Mouse (Mus musculus): ENCODE results near the gene Rnf7. TPM values are rescaled to one million over a fixed set of nuclear protein-coding genes. Genes with fewer than 3 reads are reported as not detected.

The Rnf7 gene
- polyA plus RNA-seq, 1 experiment from 2014 or later: 221 TPM

DNA sequence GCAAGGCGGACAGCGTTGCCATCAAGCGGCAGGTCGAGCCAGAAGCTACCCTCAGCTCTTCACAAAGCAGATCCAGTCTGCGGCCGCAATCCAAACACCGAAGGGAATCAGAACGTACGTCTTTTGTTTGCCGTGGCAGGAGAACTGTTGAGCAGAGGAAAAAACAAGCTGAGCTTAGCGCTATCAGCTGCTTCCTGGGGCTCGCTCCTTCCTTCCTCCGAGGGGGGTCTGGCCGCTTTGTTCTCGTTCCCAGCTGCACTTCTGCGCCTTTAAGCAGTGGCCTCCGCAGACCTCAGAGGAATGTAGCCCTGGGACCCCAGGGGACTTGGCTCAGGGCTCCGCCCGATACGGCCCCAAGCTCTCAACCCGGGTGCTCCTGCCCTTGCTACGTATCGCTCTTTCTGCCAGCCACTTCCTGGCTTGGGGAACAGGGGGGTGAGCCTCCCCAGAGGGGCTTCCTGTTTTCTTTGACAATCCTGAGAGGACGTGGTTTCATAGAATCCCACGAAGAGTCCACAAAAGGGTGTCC is 40.6 kb downstream of the Rnf7 start:
- H3K36me3 ChIP-seq: no peaks in the 10 kb centered on the region
- H3K27ac ChIP-seq (replicated peaks): peak overlapping the region; percentile 82
- H3K9me3 ChIP-seq (replicated peaks): no peaks in the 10 kb centered on the region
- peaks cover 31% of the 10 kb centered on the region for H3K4me1 ChIP-seq
- peak; percentile 68 for ATAC-seq (ENCODE audit: low FRiP score)
- H3K9ac ChIP-seq (replicated peaks): peak overlapping the region; percentile 60
- peak overlapping the region; percentile 81 for H3K4me2 ChIP-seq
- under 1% methylated on average over 24 of the region's 25 CpGs for WGBS
- no peaks in the 10 kb centered on the region; the same call in 1 of the 2 replicates for H3K27me3 ChIP-seq (replicated peaks)
- H3K4me3 ChIP-seq (replicated peaks): peak overlapping the region; percentile 41

DNA sequence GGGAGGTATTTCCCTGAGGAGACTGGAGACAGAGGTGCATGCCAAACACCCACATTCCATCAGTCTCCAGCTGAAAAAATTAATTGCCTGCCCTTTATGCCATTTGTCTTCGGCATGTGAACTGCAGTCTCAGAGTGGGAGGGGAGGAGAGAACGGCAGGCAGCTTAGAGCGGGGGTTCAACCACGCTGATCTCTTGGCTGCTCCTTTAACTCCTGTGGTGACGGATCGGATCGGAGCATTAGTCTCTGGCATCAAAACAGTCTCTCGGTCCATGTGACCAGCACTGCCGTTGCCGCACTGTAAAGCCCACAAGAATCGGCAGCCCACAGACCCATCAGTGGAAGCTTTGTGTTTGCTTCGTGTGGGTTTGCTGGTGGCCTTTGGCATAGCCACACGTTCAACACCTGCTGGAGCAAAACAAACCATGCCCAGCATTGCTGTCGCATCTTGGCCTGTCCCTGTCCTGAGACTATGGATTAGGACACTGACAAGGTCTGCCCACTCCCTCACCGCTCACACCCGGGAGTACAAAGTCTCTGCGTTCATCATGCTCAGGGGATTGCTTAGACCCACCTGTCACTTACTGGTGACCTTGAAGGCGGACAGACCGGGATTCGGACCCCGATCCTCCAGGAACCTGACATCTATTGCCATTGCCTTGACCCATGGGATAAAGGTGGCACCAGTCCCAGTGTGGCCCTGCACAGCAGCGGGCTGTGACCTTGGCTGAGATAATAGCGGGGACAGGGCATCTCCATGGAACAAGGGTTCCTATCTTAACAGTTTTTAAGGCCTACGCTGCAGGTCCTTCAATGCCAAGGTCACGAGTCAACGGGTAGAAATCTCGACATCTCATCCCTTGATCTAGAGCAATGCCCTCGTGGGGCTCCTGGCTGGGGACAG is 41.3 kb downstream of the Rnf7 start:
- H3K27ac ChIP-seq (replicated peaks): peak overlapping the region; percentile 82
- peak overlapping the region; percentile 60 for H3K9ac ChIP-seq (replicated peaks)
- H3K4me2 ChIP-seq: peak overlapping the region; percentile 81
- ATAC-seq (ENCODE audit: low FRiP score): peak; percentile 39
- WGBS: 10% methylated on average over 28 of the region's 28 CpGs
- H3K36me3 ChIP-seq: no peaks in the 10 kb centered on the region
- H3K4me1 ChIP-seq: peaks cover 31% of the 10 kb centered on the region
- no peaks in the 10 kb centered on the region for H3K9me3 ChIP-seq (replicated peaks)
- H3K27me3 ChIP-seq (replicated peaks): no peaks in the 10 kb centered on the region; the same call in 1 of the 2 replicates
- H3K4me3 ChIP-seq (replicated peaks): peak overlapping the region; percentile 41

GRCm38 (mm10) chr9:96432575-96432974 is 45.9 kb downstream of the Rnf7 start:
- Histone ChIP-seq H3K4me2 (no peak overlapping the region), H3K4me1 (peaks cover 18% of the 10 kb centered on the region), H3K9ac (replicated peaks) (no peak overlapping the region), H3K4me3 (replicated peaks) (no peak overlapping the region), H3K36me3 (no peaks in the 10 kb centered on the region), H3K27me3 (replicated peaks) (no peaks in the 10 kb centered on the region), H3K9me3 (replicated peaks) (no peaks in the 10 kb centered on the region), H3K27ac (replicated peaks) (no peak overlapping the region)
- 86% methylated on average over 3 of the region's 3 CpGs for WGBS
- ATAC-seq (ENCODE audit: low FRiP score): no peak

DNA sequence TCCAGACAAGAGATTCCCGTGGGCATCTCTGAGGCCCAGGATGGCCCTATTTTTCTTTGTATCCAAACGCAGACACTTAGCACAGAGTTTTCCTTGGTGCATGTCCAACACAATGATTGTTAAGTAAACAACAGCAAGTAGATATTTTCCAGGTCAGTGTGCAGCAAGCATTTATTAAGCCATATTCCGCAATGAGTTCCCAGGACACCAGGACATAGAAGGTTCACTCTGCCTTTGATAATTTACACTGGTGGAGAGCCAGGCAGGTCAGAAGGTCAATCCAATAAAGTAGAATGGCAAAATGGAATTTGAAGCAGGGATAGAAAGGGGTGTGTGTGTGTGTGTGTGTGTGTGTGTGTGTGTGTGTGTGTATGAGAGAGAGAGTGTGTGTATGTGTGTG is 47.4 kb downstream of the Rnf7 start:
- no peak overlapping the region for H3K9ac ChIP-seq (replicated peaks)
- H3K27ac ChIP-seq (replicated peaks): no peak overlapping the region
- H3K36me3 ChIP-seq: no peaks in the 10 kb centered on the region
- H3K27me3 ChIP-seq (replicated peaks): no peaks in the 10 kb centered on the region
- WGBS: 50% methylated on average over 3 of the region's 3 CpGs
- no peak overlapping the region for H3K4me2 ChIP-seq
- peaks cover 3% of the 10 kb centered on the region; the same call in 1 of the 2 replicates for H3K4me1 ChIP-seq
- ATAC-seq (ENCODE audit: low FRiP score): no peak
- H3K9me3 ChIP-seq (replicated peaks): no peaks in the 10 kb centered on the region
- H3K4me3 ChIP-seq (replicated peaks): no peak overlapping the region

DNA sequence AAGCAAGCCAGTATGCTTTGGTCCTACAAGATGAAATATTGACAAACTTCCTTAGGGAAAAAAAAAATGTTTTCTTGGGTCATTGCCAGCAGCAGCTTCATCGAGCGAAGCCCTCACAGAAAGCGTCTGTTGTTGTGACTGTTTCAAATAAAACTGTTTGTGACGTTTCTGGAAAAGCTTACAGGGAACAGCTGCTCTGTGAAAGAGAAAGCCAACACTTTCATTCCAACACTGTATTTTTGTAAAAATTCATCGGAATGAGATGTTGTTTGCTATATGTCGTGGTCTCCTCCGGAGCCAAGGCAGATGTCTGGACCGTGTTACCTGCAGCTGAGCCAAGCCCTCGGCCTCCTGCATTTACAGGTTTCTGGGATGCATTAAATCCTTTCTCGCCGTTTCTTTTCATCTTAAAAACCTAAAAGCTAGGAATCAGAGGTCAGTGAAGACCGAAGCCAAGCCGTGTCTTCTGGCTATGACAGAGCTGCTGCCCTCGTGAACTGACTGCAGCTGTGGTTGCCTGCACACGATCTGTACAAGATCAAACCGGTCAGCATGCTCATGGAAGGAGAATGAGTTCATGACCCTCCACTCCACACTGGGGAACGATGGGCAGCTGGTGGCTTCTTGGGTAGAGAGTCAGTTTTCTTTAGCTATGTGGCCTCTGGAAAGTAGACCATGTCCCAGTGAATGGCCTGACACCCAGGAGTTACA is 50.0 kb downstream of the Rnf7 start:
- WGBS: 81% methylated on average over 17 of the region's 17 CpGs
- no peaks in the 10 kb centered on the region for H3K9me3 ChIP-seq (replicated peaks)
- no peak overlapping the region for H3K4me3 ChIP-seq (replicated peaks)
- no peak overlapping the region for H3K4me2 ChIP-seq
- no peaks in the 10 kb centered on the region for H3K4me1 ChIP-seq
- H3K9ac ChIP-seq (replicated peaks): no peak overlapping the region
- no peaks in the 10 kb centered on the region for H3K27me3 ChIP-seq (replicated peaks)
- no peaks in the 10 kb centered on the region for H3K36me3 ChIP-seq
- ATAC-seq (ENCODE audit: low FRiP score): no peak
- H3K27ac ChIP-seq (replicated peaks): no peak overlapping the region

DNA sequence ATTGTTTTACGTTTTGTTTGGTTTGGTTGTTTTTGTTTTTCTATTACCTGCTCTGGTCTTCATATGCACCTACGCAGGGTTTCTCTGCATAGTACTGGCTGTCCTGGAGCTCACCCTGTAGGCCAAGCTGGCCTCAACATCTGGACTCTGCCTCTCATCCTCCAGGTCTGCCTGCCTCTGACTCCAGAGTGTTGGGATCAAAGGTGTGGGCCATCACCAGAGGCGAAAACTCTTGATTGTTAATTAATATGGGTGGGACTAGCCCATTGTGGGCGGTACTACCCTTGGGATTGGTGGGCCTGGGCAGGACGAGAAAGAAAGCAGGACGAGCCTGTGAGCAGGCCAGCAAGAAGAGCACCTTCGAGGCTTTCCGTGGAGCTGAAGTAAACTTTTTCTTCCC is 54.4 kb downstream of the Rnf7 start:
- no peak for ATAC-seq (ENCODE audit: low FRiP score)
- no peak overlapping the region for H3K27ac ChIP-seq (replicated peaks)
- H3K9ac ChIP-seq (replicated peaks): no peak overlapping the region
- H3K4me1 ChIP-seq: no peaks in the 10 kb centered on the region
- no peaks in the 10 kb centered on the region for H3K9me3 ChIP-seq (replicated peaks)
- H3K4me3 ChIP-seq (replicated peaks): no peak overlapping the region
- WGBS: 37% methylated on average over 8 of the region's 8 CpGs
- no peaks in the 10 kb centered on the region for H3K27me3 ChIP-seq (replicated peaks)
- H3K4me2 ChIP-seq: no peak overlapping the region
- H3K36me3 ChIP-seq: no peaks in the 10 kb centered on the region

Other genes with a start within 250 kb of the Rnf7 start
- 177 and 189 TPM in 2 replicates for gene Atp1b3, start 114.2 kb downstream of the Rnf7 start, polyA plus RNA-seq (2015; fragmentation: Nextera tagmentation; extraction: Ambion mirVana)
- gene Gm28729, start 46.6 kb upstream of the Rnf7 start, polyA plus RNA-seq (2015; fragmentation: Nextera tagmentation; extraction: Ambion mirVana): not detected in 2 replicates
- 18.7 and 19.5 TPM in 2 replicates for gene Rasa2, start 152.9 kb upstream of the Rnf7 start, polyA plus RNA-seq (2015; fragmentation: Nextera tagmentation; extraction: Ambion mirVana)